Mouse (Mus musculus) gastrocnemius, postnatal 14 days (tissue): Measurements from ENCODE around the gene Rmdn3. TPM values are rescaled to one million over a fixed set of nuclear protein-coding genes. Genes with fewer than 3 reads are reported as not detected.

Experiments
- DNase-seq: peaks from one replicate; pipeline ENCODE4 v3.0.0; 2021; ENCODE audit warnings: mixed read lengths
- intact Hi-C: fragments of 180-260 bp; cut with DNase I; formaldehyde crosslinking; loops from one replicate; pipeline ENCODE4 v1.15.1; 2025; ENCODE audit warnings: low total_unique reads
- long read RNA-seq, 2 experiments: library from polyadenylated mRNA; stranded (forward); transcript quantifications; one replicate each; pipeline ENCODE4 v2.0.0; 2021
- total RNA-seq, 2 experiments: library from RNA; stranded (reverse); gene quantifications; 2 replicates each; pipeline ENCODE4 v1.2.3; 2021

The Rmdn3 gene
- total RNA-seq: 1 to 10 TPM; 4.8 to 5.5 TPM
- long read RNA-seq, experiment 1, transcript Rmdn3-201 (13 exons, 2,249 nt): major isoform, 5 of 6 reads
- long read RNA-seq, experiment 1, partial matches to known transcripts: 0 of 6 reads
- long read RNA-seq, experiment 1, other reads (novel, unspliced or antisense): 1 of 6 reads
- long read RNA-seq, experiment 2, transcript Rmdn3-201 (13 exons, 2,249 nt): major isoform, 5 of 6 reads
- long read RNA-seq, experiment 2, partial matches to known transcripts: 1 of 6 reads
- long read RNA-seq, experiment 2, other reads (novel, unspliced or antisense): 0 of 6 reads

DNA sequence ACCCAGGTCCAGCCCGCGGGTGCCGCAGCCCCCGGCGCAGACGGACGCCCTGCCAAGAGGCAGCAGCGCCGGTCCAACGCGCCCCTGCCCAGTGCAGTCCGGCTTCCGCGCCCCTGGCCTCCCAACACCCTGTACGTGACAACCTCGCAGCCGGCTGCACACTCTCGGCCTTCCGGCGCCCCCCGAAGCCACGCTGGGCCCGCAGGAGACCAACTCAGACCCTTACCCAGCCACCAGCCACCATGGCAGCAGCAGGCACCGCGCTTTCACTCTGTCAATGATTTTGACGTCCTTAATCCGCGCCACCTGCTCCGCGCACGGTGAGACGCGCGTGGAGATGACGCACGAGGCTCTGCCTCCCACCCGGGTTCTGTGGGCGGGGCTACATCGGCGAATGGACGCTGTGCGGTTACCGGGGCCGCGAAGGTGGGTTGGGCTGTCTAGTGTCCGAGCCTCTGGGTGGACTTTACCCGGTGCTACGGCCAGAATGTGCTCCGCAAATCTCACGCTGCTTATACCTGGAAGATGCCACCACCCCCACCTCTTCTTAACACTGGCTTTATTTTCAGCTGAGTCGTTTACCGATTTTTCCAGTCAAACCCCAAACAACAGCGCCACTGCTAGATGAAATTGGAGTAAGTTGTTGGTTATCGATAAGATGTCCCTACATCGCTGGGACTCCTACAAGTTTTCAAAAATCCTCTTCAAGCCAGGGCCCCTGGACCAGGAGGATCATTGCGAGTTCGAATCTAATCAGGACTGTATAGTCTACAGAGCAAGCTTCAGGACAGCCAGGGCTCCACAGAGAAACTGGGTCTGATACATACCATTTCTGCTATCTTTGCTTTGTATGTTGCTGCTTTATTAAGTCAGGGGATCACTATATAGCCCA, at the start of gene Rmdn3:
Gene Rmdn3 (minus strand): TSS at position 354 of the 892 bp plus-strand sequence.
- peak; percentile 92 for DNase-seq
- intact Hi-C loops: no loop called here

DNA sequence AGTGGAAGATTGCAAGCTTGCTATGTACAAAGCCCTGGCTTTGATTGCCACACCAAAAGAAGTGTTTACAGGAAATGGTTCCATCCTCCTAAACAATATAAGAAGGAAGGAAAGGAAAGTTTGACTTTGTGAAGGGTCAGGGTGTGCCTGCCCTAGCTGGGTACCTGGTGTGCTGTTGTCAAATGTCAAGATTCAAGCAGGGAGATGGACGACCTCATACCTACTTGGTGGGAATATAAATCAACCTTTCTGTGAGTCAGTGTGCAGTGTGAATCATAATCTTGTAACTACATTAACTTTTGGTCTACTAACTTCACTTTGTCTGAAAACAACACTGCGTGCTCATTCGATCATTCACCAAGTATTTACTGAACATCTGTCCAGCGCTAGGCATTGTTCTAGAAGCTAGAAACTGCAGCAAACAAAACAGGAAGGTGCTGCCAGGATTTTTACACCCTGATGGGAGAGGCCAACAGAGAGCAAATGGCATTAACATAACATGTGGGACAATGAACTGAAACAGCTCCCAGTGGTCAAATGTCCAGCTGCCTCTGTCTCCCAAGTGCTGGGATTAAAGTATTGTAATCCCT, 47.1 kb upstream of the Rmdn3 start:
- intact Hi-C loops: no loop called here
- no peak for DNase-seq

DNA sequence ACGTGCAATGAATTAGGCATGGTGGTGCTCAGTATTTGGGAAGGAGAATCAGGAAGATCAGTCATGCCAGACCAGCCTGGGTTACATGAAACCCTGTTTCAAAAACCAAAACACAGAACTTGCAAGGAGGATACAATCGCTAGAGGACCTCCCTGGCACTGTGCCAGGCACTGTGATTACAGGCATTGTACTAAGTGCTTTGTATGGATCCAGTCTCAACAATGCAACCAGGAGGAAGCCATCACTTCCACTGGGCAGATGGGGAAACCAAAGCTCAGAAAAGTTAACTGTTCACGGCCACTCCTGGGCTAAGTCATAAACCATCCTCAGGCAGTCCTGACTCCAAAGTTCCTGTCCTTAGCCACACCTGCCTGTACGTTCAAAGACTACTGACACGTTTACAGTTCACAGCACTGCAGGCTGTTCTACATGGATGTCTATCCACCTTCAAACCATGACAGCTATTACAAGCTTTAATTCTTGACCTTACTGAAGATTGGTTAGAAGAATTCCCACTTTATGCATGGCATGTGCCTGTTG, 46.1 kb upstream of the Rmdn3 start:
- DNase-seq: peak; percentile 34
- intact Hi-C loops: no loop called here

DNA sequence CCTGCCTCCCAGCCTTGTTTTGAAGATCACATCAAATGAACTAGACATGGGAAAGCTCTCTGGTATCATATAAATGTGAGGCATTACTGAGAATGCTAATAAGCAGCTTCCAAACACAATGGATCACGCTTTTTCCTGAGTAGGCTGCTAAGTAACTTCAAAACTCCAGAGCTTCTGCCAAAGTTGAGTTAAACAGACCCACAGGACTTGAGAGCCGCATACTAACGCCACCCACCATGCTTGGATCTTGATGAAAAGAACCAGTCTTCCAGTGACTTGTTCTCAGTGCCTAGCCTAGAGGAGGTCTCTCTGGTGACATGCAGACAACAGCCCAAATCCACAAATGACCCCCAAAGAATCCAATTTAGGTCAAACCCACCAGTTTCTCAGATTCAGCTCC, 42.1 kb upstream of the Rmdn3 start:
- no peak for DNase-seq
- intact Hi-C loops: no loop called here

DNA sequence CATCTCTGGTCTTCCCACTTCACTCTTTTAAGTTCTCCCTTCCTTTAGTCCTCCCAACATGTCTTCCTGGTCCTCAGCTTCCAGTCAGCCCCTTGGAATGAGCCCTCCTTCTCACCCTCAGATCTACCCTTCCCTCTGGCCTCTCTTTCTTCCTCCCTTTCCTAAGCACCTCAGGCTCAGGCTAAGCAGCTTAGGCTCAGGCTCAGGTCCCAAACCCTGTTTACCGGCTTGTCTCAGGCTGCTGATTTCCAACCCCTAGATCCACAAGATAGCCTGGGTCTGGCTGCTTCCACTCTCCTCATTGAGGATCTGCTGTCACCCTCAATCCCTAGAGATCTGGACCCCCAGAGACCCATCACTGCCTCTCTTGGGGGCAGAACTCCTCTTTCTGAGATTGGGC, 41.2 kb upstream of the Rmdn3 start:
- intact Hi-C loops: no loop called here
- DNase-seq: no peak

DNA sequence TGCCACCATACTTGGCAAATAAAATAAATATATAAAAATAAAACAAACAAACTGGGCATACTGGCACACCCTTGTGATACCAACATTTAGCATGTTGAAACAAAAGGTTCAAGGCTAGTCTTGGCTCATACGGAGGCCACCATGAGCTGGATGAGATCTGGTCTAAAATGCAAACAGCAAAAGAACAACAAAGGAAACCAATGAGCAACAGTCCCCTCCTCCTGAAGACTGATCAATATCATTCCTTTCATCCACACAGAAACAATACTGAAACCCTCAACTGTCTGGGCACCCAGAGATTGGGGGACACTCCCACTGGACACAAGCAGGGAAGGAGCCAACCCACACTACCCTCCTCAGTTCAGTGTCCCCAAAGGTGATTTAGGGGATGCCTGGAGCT, 40.7 kb upstream of the Rmdn3 start:
- intact Hi-C loops: no loop called here
- DNase-seq: no peak

DNA sequence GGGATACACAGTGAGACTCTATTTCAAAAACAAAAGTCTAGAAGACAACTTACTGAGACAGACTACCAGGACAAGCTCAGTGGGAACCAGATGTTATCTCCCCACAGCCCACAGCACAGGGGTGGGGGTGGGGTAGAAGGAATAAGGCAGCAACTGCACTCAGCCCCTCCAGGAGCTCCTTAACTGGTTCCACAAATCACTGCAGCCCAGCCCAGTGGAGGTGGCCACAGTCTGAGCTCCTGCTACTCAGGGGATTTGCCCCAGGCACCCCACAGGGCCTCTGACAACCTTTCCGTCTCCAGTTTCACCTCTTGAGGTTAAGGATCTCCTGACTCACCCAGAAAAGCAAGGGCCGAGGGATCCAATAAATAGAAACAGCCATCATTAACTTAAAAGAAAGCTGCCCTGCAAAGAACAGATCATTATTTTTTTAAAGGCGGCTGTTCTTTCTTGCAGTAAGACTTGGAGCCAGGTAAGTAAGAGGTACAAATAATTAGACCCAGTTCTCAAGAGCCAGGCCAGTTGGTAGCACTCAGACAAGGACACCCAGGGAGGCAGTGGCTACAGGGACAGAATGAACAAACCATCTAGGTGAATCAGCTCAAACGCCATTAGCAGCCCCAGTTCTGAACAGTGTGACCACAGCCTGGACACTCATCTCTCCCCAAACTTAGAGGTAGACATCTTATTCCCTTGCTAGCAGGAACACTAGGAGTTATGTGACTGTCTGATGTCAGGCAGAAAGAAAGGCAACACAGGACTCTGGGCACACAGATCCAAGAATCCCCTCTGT, 39.7 kb upstream of the Rmdn3 start:
- intact Hi-C loops: no loop called here

DNA sequence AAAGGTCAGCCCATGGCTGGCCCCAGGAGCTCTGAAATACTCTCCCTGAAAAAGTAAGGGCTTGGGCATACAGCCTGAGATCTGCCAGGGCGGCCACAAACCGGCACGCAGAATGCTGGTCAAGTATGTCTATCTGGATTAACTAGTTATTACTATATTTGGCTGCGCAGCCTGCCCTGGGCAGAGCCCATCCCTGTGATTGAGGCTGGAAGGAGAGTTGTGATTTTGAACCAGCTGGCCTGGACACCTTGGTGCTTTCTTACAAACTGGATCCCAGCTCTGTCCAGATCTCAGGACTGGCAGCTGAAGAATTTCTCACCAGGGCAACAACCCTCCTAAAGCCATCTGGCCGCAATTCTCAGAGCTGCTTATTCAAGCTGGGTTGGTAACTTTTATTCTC, 37.3 kb upstream of the Rmdn3 start:
- intact Hi-C loops: no loop called here
- DNase-seq: peak; percentile 62

More for the DNA sequence above, 39.7 kb upstream of the Rmdn3 start:
- DNase-seq: no peak

DNA sequence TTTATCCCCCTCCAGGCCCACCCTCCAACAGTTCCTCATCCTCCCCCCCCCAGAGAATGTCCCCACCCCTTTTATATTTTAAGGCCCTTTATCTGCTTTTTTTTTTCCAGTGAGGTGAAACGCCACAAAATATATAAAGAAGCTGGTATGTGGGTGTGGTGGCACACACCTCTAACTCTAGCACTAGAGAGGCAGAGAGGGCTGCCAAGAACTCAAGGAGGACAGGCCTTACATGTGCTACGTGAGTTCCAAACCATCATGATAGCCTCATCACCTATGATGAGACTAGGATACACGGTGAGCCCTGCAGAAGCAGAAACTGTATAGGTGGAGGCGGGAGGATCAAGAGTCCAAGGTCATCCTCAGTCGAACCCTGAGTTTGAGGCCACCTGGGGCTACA, 34.1 kb upstream of the Rmdn3 start:
- intact Hi-C loops: no loop called here
- DNase-seq: no peak

DNA sequence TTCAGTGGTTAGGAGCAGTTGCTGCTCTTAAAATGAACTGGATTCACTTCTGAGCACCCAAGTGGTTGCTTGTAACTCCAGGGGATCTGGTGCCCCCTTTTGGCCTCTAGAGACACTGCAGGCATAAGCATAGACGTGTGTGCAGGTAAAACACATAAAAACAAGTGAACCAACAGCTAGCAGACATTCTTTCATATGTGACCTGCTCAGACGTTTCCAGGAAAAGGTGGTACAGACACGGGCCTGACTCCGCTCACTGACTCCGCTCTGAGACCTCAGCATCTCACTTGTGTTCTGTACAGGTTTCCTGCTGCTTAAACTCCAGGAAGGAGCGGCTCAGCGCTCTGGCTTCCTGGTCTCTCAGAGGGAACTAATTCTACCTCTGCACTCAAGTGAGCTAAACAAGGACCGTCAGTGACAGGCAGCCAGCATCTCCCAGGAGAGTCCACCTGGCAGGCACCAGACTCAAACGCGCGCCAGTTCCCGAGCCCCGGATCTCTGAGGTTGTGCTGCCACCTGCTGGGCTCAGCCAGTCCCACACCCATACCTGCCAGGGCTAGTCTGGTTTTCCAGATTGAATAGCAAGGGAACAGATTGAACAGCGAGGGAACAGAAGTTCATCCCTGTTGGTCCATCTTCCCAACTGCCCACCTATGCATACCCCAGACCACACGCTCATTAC, 32.3 kb upstream of the Rmdn3 start:
- intact Hi-C loops: loop anchor here (5.0 kb wide), 2 partner anchors 72 to 152 kb away; no protein-coding TSS in a partner anchor
- peak; percentile 85 for DNase-seq

DNA sequence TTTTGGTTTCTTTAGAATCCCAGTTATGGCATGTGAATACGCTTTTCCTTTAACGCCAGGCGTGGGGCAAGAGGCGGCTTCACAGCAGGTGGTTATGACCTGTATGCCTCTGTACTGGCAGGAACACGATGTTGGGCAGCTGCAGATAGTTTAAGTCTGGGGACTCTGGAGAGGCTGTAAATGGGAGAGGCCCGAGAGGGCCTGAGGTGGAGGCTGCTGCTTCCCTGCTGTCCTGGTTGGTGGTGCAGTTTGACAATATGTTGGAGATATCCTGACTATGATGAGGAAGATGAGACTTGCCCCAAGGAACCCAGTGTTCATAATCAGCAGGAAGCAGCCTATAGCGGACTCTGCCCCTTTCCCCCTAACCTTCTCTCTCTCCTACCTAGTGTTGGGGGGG, 26.1 kb upstream of the Rmdn3 start:
- DNase-seq: no peak
- intact Hi-C loops: no loop called here

DNA sequence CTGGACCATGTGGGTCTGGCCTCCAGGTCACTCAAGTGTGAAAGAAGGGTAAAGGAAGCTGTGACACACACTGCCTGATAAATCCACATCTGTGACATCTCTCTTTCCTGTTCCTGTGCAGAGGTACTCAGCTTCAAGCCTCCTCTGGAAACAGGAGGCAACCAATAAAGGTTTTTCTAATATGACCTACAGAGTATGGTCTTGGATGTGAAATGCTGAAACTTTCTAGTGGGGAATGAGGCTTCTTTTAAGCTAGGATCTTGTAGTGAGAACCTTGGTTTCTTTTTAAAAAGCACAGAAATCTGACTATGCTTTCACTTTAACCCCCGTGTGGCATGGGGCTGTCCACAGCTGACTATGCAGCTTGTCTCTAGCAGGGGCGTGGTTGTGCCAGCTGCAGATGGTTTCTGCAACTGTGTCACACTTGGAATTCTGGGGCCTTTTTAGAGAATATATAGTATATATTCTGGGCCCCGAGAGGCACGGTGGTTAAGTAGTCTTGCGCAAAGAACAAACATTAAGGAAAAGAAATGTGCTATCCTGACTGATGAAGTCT, 20.6 kb upstream of the Rmdn3 start:
- DNase-seq: no peak
- intact Hi-C loops: no loop called here

DNA sequence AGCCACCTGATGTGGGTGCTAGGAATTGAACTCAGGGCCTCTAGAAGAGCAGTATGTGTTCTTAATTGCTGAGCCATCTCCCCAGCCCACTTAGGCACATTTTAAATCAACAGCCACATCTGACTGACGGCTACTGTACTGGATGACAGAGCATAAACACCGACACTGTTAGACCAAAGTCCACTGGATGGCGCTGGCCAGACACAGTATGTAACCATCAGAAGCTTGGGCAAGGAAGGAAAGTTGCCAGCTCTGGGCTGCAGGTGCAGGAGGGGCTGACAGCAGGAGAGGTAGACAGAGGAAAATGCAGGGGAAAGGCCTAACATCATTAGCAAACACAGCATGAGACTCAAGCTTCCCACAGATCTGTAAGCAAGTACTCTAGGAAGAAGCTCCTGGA, 19.9 kb upstream of the Rmdn3 start:
- no peak for DNase-seq
- intact Hi-C loops: no loop called here

DNA sequence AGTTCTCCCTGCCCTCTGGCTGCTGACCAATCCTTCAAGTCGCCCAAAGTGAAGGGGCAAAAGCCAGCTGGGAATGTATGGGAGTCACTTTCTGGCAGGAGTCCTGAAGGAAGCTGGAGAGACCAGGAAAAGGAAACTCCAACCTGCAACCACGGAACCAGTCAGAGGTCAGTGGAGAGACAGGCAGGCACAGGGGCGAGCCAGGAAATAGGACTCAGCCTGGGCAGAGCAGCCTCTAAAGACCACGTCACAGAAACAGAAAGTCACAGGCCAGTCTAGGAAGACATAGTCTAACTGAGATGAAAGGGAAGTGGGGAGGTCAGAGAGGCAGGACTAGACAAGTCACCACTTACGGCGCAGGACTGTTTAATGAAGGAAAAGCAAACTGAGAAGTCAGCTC, 18.8 kb upstream of the Rmdn3 start:
- DNase-seq: no peak
- intact Hi-C loops: no loop called here

DNA sequence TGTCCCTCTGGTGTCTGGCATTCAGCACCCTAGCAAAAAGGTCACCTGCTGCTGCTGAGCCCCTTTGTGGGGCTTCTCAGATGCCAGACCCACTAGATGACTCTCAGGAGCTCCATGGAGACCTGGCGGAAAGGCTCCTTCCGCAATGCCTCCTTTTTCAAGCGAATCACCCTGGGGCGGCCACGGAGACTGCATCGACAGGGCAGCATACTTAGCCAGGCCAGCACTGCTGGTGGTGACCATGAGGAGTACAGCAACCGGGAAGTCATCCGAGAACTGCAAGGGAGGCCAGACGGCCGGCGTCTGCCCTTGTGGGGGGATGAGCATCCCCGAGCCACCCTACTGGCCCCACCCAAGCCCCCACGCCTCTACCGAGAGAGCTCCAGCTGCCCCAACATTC, 18.0 kb upstream of the Rmdn3 start:
- DNase-seq: no peak
- intact Hi-C loops: no loop called here

DNA sequence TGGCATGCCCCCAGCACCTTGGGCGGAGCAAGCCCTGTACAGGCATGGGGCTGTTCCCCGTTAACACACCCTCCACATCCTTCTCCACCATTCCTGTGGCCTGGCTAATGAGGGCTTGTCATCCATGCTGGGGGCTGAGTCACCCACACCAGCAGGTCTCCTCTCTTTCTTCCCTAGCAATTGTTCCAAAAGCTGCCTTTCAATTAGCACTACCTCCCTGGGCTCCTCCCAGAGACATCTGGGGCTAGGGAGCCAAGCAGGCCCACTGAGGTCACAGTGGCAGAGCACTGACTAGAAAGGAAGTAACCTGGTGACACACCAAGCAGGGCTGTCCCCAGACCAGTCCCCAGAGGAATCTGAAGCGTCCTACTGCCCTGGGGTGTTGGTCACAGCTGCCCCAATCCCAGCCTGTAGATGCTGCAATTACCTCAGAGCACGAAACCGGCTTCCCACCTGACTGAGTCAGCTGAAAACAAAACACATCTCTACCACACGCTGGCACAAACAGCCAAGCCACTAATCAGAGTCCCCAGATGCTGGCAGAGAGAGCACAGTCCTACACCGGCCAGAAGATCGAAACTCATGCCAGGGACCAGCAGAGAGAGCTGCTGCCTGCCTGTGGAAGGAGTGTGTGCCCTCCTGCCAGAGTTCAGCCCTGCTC, 17.3 kb upstream of the Rmdn3 start, which contains the start of gene Gm14137:
Gene Gm14137 (plus strand): TSS at position 519 of the 661 bp plus-strand sequence.
- no peak for DNase-seq
- intact Hi-C loops: no loop called here

DNA sequence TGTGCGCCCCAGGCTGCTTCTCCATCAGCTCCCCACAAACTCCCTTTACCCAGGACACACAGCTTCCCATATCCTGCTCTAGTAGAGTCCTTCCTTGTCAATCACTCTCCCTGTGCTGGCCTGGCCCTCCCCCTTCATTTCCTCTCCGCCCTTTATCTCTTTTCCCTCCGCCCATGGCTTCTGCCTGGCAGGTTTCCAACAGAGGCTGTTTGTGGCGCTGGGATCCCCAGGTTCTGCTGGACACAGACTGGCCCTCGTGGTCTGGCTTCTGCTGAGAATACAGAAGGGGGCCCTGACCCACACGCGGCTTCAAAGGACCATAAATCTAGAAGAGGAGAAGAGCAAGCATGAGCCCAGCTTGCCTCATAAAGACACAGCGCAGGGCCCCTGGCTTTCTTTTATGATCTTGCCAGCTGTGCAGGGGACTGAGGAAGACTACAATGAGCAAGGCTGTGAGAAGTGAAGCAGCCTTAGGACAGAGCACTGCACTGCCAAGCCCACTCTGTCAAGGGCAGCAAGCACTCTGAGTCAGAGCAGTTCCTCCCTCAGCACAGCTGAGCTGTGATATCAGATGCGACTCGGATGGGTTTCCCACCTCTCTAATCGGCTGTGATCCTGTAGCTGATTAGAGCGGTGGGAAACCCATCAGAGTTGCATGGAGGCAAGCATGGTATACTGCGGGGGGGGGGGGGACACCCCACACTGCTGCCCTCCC, 16.2 kb upstream of the Rmdn3 start:
- intact Hi-C loops: no loop called here
- peak; percentile 67 for DNase-seq
